Mouse (Mus musculus): Measurements from ENCODE around the gene Atp5l. TPM values are rescaled to one million over a fixed set of nuclear protein-coding genes. Genes with fewer than 3 reads are reported as not detected.
A peak's percentile ranks its signal among the peaks of the same experiment; 100 is the strongest.
"Not testable (repeated sequence)": the region's sequence is repeated elsewhere in the genome, so short reads cannot be mapped to it uniquely, and the experiment has no call there.

Gene Atp5l
- total RNA-seq (2021) = 100 to 1,000 TPM; 557 to 696 TPM
- 184 and 248 TPM in 2 replicates for polyA plus RNA-seq (2012; rRNA removed)
- long read RNA-seq, full-length matches to known transcripts = 382 of 383 reads
- long read RNA-seq, partial matches to known transcripts = 1 of 383 reads
- long read RNA-seq, other reads (novel, unspliced or antisense) = 0 of 383 reads

DNA sequence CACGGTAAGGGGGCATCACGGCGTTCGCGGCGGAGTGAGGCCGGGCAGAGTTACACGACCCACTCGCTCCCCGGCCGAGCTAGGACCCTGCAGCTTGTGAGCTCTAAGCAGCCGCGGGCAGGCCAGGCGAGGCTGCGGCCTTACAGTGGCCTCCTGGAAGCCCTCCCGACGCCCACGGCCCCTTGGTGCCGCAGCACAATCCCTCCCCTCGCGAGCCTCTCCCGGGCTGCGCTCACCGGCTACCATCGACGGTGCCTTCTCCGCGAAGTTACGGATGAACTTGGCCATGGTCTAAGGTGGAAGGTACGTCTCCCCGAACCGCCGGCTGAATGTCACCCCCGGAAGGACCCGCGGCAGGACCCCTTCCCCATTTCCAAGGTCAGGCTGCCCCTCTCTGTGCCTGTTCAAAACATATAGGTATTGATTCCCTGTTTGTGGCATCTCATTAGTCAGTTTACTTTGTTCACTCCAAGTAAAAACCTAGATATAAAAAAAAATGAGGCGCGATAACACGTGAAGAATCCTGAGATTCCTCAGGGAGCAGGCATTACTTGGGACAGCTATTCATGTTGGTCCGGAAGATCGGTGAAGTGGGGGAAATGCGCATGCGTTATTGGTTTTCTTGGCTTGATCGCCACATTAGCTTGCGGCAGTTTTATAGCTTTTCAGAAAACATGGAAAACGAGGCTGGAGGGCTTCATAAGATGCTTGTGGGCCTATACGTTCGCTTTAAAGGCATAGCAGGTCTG, at the start of gene Atp5l:
Gene Atp5l (minus strand): TSS at position 369 of the 749 bp plus-strand sequence.
- DNase-seq = peak; percentile 88

DNA sequence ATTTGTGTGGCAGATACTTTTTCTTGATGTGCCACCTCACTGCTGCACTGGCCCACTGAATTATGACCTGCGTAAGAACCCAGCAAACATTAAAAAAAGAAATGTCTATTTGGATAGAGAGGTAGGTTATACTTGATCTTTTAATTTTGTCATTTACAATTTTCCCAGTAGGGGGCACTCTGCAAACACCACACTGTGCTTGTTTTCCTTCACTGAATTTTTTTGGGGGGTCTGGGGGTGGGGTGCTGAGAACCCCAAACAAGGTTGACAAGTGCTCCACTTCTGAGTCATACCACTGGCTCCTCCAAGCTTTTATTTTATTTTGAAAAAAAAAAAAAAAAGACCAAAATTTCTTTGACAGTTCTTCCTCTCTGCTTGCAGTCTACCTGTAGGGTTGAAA, 48.9 kb upstream of the Atp5l start:
- DNase-seq = no peak

DNA sequence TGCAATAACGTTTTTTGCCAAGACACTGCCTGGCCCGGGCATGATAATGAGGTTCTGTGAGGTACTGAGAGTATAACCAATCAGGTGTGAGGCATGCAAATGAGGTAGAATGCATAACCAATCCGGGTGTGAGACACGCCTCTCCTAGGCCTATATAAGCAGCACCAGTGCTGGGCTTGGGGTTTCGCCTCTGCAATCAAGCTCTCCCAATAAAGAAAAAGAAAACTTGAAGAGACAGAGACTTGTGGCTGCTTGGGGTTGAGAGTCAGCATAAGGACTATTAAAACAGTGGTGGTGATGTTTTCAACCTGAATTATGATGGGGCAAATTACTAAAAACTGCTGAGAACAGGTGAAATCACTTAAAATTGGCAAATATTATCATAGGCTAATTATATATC, 47.2 kb upstream of the Atp5l start:
- not testable (repeated sequence) for DNase-seq

DNA sequence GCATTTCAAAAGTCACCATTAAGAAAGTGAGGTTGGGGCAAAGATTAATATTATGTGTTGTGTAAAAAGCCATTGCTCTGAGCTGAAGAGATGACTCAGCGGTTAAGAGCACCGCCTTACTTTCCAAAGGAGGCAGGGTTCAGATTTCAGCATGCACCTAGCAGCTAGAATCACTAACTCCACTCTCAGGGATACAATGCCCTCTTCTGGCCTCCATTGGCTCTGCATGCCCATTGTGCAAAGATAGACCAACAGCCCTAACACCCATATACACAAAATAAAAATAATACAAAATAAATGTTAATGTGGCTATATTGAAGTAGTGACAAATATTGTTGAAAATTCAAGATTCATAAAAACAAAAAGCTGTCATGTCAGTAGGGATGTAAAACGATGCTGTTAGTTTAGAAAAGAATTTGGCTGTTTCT, 46.3 kb upstream of the Atp5l start:
- DNase-seq = peak; percentile 87

DNA sequence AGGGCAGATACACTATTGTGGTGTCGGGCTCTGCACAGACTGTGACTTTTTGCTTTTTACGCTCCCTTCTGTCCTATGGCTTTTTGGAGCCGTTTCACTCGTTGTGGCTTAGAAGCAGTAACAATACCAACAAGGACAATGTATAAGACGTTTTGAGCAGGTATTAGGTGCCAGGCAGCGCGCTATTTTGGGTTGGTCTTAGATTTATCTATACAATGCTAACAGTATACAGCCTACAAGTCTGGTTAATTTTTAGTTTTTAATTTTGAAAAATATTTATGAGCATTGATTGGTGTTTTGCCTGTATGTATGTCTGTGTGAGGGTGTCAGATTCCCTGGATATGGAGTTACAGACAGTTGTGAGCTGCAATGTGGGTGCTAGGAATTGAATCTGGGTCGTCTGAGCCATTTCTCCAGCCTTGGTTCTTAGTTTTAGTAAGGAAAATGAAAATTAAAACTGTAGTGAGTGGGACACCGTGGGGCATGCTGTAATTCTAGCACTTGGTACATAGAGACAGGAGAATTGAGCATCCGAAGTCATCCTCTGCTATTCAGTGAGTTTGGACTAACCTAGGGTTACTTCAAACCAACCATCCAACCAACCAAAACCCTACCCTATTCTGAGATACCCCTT, 45.4 kb upstream of the Atp5l start:
- DNase-seq = peak; percentile 6

DNA sequence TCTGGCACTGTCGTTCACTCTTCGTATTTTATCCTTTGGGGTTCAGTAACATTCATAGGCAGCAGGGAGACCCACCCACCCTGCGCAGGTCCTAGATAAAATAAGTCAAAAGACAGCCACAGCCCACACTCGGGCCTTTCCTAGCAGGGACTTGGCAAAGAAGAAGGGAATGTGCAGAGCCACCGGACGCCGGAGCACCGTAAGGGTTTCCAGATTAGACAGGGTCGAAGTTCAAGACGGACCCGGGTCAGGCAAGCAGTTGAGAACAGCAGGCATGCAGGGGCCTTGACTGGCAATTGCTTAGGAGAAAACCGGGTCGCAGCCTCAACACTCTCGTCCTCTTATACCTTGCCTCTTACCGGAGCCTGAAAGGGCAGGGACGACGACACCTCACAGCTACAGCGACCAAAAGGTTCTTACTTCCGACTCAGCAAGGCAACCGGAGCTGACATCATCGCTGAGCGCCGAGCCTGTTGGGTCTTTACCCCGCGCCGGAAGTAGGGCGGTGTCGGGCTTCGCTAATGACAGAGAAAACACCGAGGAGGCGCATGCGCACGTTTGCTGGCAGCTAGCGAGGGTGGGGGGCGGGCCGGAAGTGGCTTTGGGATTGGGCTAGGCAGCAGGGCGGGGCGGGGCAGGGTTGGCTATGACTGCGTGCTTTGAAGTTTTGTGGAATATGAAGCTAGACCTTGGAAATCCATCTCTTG, 44.7 kb upstream of the Atp5l start, which contains the start of gene Ube4a:
Gene Ube4a (minus strand): TSS at position 475 of the 707 bp plus-strand sequence.
- DNase-seq = peak; percentile 99

DNA sequence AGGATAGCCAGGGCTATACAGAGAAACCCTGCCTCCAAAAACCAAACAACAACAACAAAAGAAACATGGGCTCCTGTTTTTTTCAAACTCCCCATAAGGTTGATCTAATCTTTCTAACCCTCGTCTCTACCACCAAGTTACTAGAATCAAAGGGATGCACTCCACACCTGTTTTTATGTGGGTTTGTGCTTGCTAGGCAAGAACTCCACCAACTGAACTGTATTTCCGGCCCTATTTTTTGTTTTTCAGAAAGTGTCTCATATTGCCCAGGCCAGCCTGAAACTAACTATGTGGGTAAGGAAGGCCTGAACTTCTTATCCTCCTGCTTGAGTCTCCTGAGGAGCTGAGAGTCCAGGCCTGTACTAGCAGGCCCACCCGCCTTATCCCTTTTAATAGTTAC, 33.9 kb upstream of the Atp5l start:
- no peak for DNase-seq

DNA sequence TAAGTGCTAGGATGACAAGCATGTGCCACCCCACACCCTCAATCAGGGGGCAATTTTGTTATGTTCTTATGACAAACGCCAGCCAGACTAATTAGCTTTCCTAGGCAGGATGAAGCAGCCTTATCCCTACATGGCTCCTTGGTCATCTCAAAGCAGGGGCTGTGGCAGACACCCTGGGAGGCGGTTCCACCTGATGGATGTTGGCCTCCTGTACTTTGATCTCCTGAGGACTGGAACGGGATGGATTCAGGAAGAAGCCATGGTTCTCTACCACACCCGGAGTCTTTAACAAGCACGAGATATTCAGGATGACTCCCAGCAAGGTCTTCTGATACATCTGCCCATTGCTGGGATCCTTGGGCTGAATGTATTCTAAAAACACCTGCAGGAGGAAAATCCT, 27.3 kb upstream of the Atp5l start:
- no peak for DNase-seq

DNA sequence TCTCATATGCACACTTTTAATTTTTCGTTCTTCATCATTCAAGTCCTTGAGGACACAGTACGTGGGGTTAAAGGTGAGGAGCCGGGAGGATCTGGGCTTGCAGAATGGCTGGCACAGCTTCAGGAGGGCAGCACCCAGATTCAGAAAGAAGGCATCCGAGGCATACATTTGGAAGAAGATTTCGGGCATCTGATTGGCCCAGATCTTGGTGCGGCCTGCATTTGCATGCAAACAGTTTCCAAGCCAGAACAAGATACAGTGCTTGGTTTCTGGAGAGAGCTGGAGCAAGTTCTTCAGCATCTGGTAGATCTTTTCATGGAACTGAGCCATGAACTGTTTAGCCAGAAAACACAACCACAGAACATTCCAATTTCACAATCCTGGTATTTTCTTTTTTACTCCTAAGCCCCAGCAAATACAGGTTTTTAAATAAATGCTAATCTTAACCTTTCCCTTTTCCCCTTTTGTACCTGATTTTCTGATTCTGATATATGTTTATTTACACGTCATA, 25.7 kb upstream of the Atp5l start:
- DNase-seq = no peak

DNA sequence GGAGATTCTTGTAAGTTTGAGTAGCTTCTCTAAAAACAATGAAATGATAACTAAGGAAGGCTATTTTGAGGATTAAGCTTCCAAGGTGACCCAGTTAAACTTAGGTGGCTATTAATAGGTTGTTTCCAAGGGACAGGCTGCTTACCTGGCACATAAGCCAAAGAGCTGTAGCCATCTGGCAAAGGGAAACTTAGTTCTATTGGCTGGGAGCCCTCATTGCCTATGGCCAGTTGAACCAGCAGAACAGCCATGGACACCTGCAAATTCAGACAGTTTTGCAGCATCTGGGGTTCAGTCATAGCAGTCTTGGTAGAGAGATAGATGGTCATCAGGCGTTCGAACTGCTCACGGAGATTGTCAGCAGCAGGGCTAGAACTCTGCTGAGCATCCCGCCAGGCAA, 21.9 kb upstream of the Atp5l start:
- DNase-seq = no peak

DNA sequence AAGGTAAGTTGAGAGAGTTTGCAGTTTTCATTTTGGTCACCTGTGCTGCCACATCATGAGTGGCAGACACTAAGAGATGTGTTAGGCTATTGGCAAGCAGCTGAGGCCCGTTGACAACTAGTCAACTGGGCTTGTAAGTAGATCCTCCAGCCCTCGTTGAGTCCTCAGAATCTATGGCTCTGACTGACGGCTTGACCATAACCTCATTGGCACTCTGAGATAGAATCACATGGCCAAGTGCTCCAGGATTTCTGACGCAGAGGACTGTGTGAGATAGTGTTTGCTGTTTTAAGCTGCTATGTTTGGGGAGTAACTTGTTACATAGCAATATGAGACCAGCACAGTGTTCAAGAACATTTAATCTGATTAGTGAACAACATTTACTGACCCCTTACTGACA, 21.2 kb upstream of the Atp5l start:
- no peak for DNase-seq

DNA sequence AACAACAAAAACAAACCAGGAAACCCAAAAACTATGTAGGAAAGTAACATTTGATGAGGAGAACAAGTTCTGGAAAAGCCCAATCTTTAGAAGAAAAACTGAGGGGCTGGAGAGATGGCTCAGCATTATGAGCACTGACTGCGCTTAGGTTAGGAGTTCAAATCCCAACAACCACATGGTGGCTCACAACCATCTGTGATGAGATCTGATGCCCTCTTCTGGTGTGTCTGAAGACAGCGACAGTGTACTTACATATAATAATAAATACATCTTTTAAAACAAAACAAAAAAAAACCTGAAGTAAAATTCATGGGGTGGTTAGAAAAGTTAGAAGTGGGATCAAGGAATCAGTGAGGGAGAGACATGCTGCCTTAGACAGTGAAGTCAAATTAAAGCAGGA, 1.0 kb upstream of the Atp5l start:
- no peak for DNase-seq

DNA sequence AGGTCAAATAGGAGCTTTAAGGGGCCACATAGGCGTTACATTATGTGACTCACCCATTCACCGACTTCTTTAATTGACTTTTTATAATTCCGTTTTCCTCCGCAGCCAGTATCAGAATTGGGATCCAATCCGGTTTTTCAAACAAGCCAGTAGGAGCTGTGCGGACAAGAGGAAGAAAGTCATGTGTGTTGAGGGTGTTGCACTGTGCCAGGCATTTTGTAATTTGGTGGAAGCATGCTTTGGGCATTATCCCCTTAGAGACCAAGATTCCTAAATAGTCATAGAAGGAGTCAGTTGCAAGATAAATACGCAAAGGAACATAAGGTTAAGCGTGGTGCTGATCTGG, 554 bp upstream of the Atp5l start:
- no peak for DNase-seq

DNA sequence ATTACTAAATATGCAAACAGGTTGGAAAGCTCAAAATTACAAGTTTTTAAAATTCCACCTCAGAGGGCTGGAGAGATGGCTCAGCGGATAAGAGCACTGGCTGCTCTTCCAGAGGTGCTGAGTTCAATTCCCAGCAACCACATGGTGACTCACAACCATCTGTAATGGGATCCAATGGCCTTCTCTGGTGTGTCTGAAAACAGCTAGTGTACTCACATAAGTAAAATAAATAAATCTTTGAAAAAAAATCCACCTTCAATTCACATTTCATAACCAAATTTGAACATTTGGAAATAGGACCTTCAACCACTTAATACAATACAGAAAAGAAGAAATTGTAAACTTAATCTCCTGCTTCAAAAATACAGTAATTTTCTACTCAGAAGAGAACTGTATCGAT, 936 bp downstream of the Atp5l start:
- no peak for DNase-seq

DNA sequence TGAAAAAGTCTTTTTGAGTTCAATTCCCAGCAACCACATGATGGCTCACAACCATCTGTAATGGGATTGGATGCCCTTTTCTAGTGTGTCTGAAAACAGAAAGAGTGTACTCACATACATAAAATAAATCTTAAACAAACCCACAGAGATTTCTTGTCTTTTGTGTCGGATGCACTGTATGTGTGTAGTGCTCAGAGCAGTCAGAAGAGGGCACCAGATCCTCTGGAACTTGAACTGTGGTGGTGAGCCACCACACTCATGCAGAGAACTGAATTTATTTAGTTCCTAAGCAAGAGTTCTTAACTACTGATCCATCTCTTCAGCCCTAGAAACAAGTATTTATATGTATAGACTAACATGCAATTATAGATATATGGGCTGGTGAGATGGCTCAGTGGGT, 4.3 kb downstream of the Atp5l start:
- peak; percentile 23 for DNase-seq

DNA sequence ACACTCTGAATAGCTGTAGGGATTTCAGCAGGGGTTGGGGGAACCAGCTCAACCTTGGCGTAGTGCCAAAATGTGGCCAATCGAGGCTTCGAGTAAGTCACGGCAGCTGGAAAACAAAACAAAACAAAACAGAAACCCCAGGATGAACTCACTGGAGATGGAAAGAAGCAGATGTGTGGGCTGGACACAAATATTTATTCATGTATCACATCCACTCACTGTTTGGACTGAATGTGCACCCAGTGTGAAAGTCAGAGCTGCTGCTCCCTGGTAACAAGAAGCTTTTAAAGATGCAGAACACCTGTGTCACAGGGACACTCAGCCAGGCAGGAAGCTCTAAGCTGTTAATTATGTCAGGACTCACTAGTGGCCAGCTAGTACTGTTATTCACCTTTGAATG, 5.8 kb downstream of the Atp5l start:
- DNase-seq = no peak

DNA sequence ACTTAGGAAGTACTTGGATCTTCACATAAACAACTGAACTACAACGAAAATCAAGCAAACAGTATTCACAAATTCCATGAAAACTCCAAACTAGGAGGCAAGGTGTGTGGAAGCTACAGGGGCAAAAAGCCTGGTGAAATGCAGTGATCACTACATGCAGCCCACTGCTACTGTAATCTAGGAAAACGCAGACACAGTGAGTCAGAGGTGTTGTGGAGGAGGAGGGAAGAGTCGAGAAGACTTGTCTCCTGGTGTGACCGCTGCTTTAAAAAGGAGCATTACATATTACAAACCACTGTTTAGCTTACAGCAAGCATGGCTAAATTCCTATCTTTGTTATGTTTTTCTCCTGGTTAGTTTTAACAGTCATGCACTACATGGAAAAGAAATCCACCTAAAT, 9.2 kb downstream of the Atp5l start:
- DNase-seq = no peak

DNA sequence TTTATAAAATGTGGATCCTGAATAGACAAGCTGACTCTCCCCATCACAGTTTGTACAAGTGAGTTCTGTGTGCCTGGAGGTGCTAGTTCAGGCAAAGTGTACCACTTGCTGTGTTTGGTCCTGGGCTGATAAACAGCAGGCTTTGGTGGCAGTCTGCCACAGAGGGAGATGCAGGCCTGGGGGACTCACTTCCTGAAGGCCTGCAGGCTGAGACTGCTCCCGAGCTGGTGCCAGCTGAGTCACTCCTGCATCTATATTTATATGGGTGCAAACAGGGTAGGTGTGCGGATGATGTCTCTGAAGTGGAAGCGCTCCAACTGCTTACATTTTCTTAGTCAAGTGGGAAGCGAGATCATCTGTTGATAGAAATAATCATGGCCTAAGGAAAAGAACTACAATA, 14.9 kb downstream of the Atp5l start:
- DNase-seq = peak; percentile 33

DNA sequence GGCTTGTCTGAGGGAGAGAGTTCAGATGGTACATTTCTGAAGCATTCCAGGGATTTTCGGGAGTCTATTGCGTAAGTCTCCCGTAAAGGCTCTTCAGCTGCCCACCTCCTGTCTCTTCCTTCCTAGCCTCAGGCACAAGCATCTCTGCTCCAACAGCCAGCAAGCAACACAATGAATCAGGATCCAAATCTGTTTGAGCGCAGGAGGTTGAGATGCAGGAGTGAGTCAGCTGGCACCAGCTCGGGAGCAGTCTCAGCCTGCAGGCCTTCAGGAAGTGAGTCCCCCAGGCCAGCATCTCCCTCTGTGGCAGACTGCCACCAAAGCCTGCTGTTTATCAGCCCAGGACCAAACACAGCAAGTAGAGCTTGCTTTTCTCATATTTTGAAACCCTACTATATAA, 15.6 kb downstream of the Atp5l start:
- DNase-seq = peak; percentile 84

DNA sequence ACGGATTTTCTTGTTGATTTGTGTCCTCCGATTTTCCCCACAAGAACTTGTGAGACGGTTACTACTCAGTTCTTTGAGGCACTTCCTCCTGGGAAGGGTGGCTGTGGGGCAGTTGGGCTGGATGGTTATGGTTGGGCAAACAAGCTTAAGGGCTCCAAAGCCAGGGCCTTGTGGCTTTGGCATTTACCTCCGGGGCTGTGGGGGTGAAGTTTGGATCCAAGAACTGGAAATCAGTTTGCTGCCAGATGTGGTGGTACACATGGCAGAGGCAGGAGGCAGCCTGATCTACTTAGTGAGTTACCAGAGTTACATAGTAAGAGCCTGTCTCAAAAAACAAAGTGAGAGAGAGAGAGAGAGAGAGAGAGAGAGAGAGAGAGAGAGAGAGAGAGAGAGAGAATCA, 16.7 kb downstream of the Atp5l start:
- DNase-seq = no peak

DNA sequence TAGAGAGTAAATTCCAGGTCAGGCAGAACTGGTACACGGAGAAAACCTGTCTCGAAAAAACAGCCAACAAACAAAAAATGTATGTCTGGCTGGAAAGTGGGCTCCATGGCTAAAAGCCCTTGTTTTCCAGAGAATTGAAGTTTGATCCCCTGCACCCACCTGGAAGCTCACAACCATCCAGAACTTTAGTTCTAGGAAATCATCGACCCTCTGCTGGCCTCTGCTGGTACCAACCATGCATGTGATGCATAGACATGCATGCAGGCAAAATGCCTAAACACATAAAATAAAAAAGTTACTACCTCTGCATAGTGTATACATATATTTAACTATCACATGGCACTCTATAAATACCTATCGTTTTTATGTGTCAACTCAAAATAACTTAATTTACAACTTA, 20.1 kb downstream of the Atp5l start:
- DNase-seq = no peak

DNA sequence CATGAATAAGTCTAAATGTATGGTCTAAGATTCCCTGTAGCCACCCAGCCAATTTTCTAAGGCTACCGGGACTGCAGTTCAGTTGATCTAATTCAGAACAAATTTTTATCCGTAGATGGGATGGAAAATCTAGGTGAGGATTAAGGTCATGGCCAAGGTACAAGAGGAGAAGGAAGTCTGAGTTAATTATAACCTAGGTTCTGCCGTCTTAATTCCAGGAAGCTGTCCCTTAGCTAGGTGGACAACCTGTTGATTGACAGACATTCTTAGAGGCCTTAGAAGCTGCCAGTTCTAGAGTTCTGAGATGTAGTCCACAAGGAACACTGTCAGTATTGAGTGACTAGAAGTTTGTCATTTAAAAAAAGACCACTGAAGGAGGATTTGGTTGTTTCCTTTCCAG, 20.8 kb downstream of the Atp5l start:
- no peak for DNase-seq

DNA sequence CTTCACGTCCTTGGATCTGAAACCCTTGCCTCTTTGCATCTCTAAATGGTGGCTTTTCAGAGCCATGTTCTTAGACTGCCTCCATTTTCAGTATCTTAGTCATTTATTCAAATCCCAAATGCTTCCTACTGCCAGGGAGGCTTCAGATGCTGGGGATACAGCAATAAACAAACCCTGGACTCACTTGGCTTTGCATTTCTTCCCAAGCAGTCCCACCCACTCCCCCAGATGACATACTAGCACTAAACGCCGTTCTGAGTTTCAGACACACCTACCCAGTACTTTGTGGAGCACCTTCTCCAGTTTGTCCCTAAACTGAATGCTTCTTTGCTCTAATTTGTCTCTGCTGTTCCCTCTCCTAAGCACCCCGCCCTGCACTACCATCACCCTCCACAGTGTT, 23.5 kb downstream of the Atp5l start:
- no peak for DNase-seq

All from adrenal gland, adult 2 months (tissue).